Mouse (Mus musculus) midbrain, embryonic 11.5 days (tissue): ENCODE data around the gene Hist1h2ag. TPM values are rescaled to one million over a fixed set of nuclear protein-coding genes. Genes with fewer than 3 reads are reported as not detected.
"Not testable (repeated sequence)": the region's sequence is repeated elsewhere in the genome, so short reads cannot be mapped to it uniquely, and the experiment has no call there.

Source experiments
- ATAC-seq: fragments of 200-750 bp; cut with Nextera tagmentation; 2 replicates; pipeline ENCODE4 v1.8.0; 2017; ENCODE audit warnings: moderate TSS enrichment, moderate library complexity; ENCODE audit not compliant: low FRiP score
- DNase-seq: peaks from one replicate; pipeline ENCODE4 v3.0.0; 2015; ENCODE audit warnings: low spot score; ENCODE audit errors: missing footprints
- H3K27ac ChIP-seq: fragments of 300-500 bp; sonication (generic); 2 replicates; pipeline ENCODE4 v1.5.1; 2014; ENCODE audit warnings: low read depth, low read length
- H3K27me3 ChIP-seq: fragments of 300-500 bp; sonication (generic); 2 replicates; pipeline ENCODE4 v1.6.1; 2014; ENCODE audit warnings: mild to moderate bottlenecking, low read length, moderate library complexity, mixed read lengths; ENCODE audit not compliant: control insufficient read depth, insufficient read depth
- H3K36me3 ChIP-seq: fragments of 300-500 bp; sonication (generic); 2 replicates; pipeline ENCODE4 v1.6.1; 2014; ENCODE audit warnings: mild to moderate bottlenecking, low read length, moderate library complexity, mixed read lengths; ENCODE audit not compliant: control insufficient read depth, insufficient read depth
- H3K4me1 ChIP-seq: fragments of 300-500 bp; sonication (generic); 2 replicates; pipeline ENCODE4 v1.6.1; 2014; ENCODE audit warnings: low read length; ENCODE audit not compliant: control insufficient read depth, insufficient read depth
- H3K4me2 ChIP-seq: fragments of 300-500 bp; sonication (generic); 2 replicates; pipeline ENCODE4 v1.6.1; 2014; ENCODE audit warnings: mild to moderate bottlenecking, moderate library complexity
- H3K4me3 ChIP-seq: fragments of 300-500 bp; sonication (generic); 2 replicates; pipeline ENCODE4 v1.5.1; 2014; ENCODE audit warnings: low read depth, low read length
- H3K9ac ChIP-seq: fragments of 300-500 bp; sonication (generic); 2 replicates; pipeline ENCODE4 v1.6.1; 2014; ENCODE audit warnings: low read length
- H3K9me3 ChIP-seq: fragments of 300-500 bp; sonication (generic); 2 replicates; pipeline ENCODE4 v1.6.1; 2016; ENCODE audit warnings: low read length; ENCODE audit not compliant: control insufficient read depth
- WGBS: fragments of 180-500 bp; shearing (Covaris S2); extraction: QIAGEN DNeasy Blood & Tissue Kit; methylation state at CpG from one replicate; pipeline ENCODE4 v1.1.7; 2014; 5-methylcytosine and 5-hydroxymethylcytosine counted together
- polyA plus RNA-seq: library from polyadenylated mRNA; unstranded; fragments of >200 nt; fragmentation: Nextera tagmentation; extraction: Ambion mirVana; gene quantifications from 2 replicates; pipeline ENCODE4 v1.2.1, GENCODE M21; 2014

Hist1h2ag gene
- polyA plus RNA-seq, 1 experiment from 2014 or later, result 70.6 TPM

- no peaks in the 10 kb centered on the region for H3K9me3 ChIP-seq
- no peak overlapping the region for H3K27ac ChIP-seq
- 0 out of 2 replicates have a peak, but pooled peaks cover 3% of the 10 kb centered on the region for H3K4me1 ChIP-seq
- peak; percentile 72 for DNase-seq
- H3K4me2 ChIP-seq, result no peak overlapping the region
- 69% methylated on average over 2 of the region's 2 CpGs for WGBS
- ATAC-seq, result no peak
- H3K4me3 ChIP-seq, result no peak overlapping the region
- H3K36me3 ChIP-seq, result no peaks in the 10 kb centered on the region
- H3K9ac ChIP-seq, result no peak overlapping the region
- no peaks in the 10 kb centered on the region for H3K27me3 ChIP-seq
Measured at GRCm38 (mm10) chr13:22049041-22049440, 6.3 kb upstream of the Hist1h2ag start.

- ATAC-seq (no peak), DNase-seq (peak; percentile 0)
- Histone ChIP-seq H3K27me3 (no peaks in the 10 kb centered on the region), H3K4me2 (no peak overlapping the region), H3K36me3 (no peaks in the 10 kb centered on the region), H3K9ac (no peak overlapping the region), H3K4me1 (peaks cover 5% of the 10 kb centered on the region; the same call in 1 of the 2 replicates), H3K4me3 (no peak overlapping the region), H3K27ac (no peak overlapping the region), H3K9me3 (no peaks in the 10 kb centered on the region)
- 61% methylated on average over 2 of the region's 2 CpGs for WGBS
Measured at GRCm38 (mm10) chr13:22045311-22045710, 2.6 kb upstream of the Hist1h2ag start.

GRCm38 (mm10) chr13:22044432-22045155 lies 1.9 kb upstream of the Hist1h2ag start:
- H3K27me3 ChIP-seq, result no peaks in the 10 kb centered on the region
- 0 out of 2 replicates have a peak overlapping the region, but pooled peaks have one; percentile 33 for H3K9ac ChIP-seq
- peak overlapping the region; percentile 33; the same call in 1 of the 2 replicates for H3K4me3 ChIP-seq
- peaks cover 5% of the 10 kb centered on the region; the same call in 1 of the 2 replicates for H3K4me1 ChIP-seq
- 91% methylated on average over 6 of the region's 6 CpGs for WGBS
- no peaks in the 10 kb centered on the region for H3K36me3 ChIP-seq
- DNase-seq, result peak; percentile 70
- no peak overlapping the region; the same call in 1 of the 2 replicates for H3K27ac ChIP-seq
- no peak for ATAC-seq
- no peaks in the 10 kb centered on the region for H3K9me3 ChIP-seq
- H3K4me2 ChIP-seq, result peak overlapping the region; percentile 60

- no peaks in the 10 kb centered on the region for H3K9me3 ChIP-seq
- H3K36me3 ChIP-seq, result no peaks in the 10 kb centered on the region
- peak overlapping the region; percentile 60 for H3K4me2 ChIP-seq
- DNase-seq (peak; percentile 95), ATAC-seq (peak; percentile 20)
- WGBS, result 3% methylated on average over 10 of the region's 14 CpGs
- H3K4me3 ChIP-seq, result peak overlapping the region; percentile 33
- H3K27ac ChIP-seq, result peak overlapping the region; percentile 78
- peak overlapping the region; percentile 65 for H3K9ac ChIP-seq
- H3K4me1 ChIP-seq, result peaks cover 4% of the 10 kb centered on the region; the same call in 1 of the 2 replicates
- H3K27me3 ChIP-seq, result no peaks in the 10 kb centered on the region
Measured at GRCm38 (mm10) chr13:22043503-22044431, 1.0 kb upstream of the Hist1h2ag start.

- Histone ChIP-seq H3K9me3 (no peaks in the 10 kb centered on the region), H3K27me3 (no peaks in the 10 kb centered on the region), H3K4me1 (peaks cover 4% of the 10 kb centered on the region; the same call in 1 of the 2 replicates), H3K4me3 (peak overlapping the region; percentile 29), H3K27ac (peak overlapping the region; percentile 88), H3K4me2 (peak overlapping the region; percentile 66), H3K9ac (peak overlapping the region; percentile 57), H3K36me3 (no peaks in the 10 kb centered on the region)
- peak; percentile 93 for DNase-seq
- 2% methylated on average over 13 of the region's 13 CpGs for WGBS
- ATAC-seq, result no peak
Measured at GRCm38 (mm10) chr13:22041651-22042567, 835 bp downstream of the Hist1h2ag start.

- H3K4me1 ChIP-seq, result peaks cover 11% of the 10 kb centered on the region
- peak within 1 kb of the TSS; percentile 63 for H3K9ac ChIP-seq
- H3K4me3 ChIP-seq, result peak within 1 kb of the TSS; percentile 37
- not testable (repeated sequence) for H3K36me3 ChIP-seq, H3K9me3 ChIP-seq, H3K27me3 ChIP-seq
- peak within 1 kb of the TSS; percentile 66 for H3K4me2 ChIP-seq
- WGBS, result 0% methylated on average over 23 of the region's 27 CpGs
- peak; percentile 61 for ATAC-seq
- peak; percentile 100 for DNase-seq
- H3K27ac ChIP-seq, result peak within 1 kb of the TSS; percentile 88
Measured at GRCm38 (mm10) chr13:22041142-22041536, 1.6 kb downstream of the Hist1h2ag start, which contains the start of gene Hist1h4i. Hist1h4i (minus strand) TSS chr13:22041362.

GRCm38 (mm10) chr13:22040464-22041141 lies 2.1 kb downstream of the Hist1h2ag start:
- H3K27me3 ChIP-seq, result no peaks in the 10 kb centered on the region
- H3K4me2 ChIP-seq, result peak overlapping the region; percentile 66
- under 1% methylated on average over 20 of the region's 24 CpGs for WGBS
- H3K36me3 ChIP-seq, result no peaks in the 10 kb centered on the region
- peak overlapping the region; percentile 37 for H3K4me3 ChIP-seq
- ATAC-seq, result peak; percentile 19
- peak overlapping the region; percentile 88 for H3K27ac ChIP-seq
- no peaks in the 10 kb centered on the region for H3K9me3 ChIP-seq
- H3K9ac ChIP-seq, result peak overlapping the region; percentile 63
- DNase-seq, result peak; percentile 96
- peaks cover 12% of the 10 kb centered on the region for H3K4me1 ChIP-seq
